Mouse (Mus musculus) spleen, adult 2 months (tissue): ENCODE measurements around the gene Ipcef1.

Experiments used
- CTCF ChIP-seq: fragments of 200-500 bp; IDR thresholded peaks from 2 replicates; pipeline ENCODE4 v1.5.1; 2011; ENCODE audit warnings: mild to moderate bottlenecking, inconsistent platforms; ENCODE audit not compliant: insufficient read depth, insufficient read length, insufficient replicate concordance; ENCODE audit errors: extremely low read depth
- POLR2A ChIP-seq: fragments of 200-500 bp; IDR thresholded peaks from 2 replicates; pipeline ENCODE4 v1.6.1; 2011; ENCODE audit warnings: low read depth, low read length, inconsistent platforms

- no peak for TF ChIP-seq CTCF
- no peak for TF ChIP-seq POLR2A
These were observed 63.7 kb downstream of the Ipcef1 start for GRCm38 (mm10) chr10:6988555-6988954.
